Mouse (Mus musculus): ENCODE data around the gene Cldn9. TPM values are rescaled to one million over a fixed set of nuclear protein-coding genes. Genes with fewer than 3 reads are reported as not detected.

Cldn9 gene
- polyA plus RNA-seq, 1 experiment from 2014 or later = 0.70 TPM

DNA sequence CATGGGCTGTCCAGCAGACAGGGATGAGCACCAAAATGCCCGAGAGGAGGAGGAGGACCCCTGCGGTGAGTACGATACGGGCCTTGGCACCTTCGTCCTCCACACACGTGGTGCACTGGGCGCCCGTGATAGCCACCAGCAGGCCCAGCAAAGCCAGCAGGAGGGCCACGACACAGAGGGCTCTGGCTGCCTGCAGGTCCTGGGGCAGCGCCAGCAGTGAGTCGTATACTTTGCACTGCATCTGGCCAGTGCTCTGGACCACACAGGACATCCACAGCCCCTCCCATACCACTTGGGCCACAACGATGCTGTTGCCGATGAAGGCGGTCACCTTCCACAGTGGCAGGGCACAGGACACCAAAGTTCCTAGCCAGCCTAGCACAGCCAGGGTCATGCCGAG lies 600 bp downstream of the Cldn9 start:
- ATAC-seq (ENCODE audit: low read depth) = no peak
- H3K4me1 ChIP-seq (ENCODE audit: control insufficient read depth, insufficient read depth, low read length) = no peaks in the 10 kb centered on the region
- WGBS = 12% methylated on average over 15 of the region's 15 CpGs
- H3K4me2 ChIP-seq (ENCODE audit: low read depth, low read length) = no peak overlapping the region
- no peak overlapping the region for H3K4me3 ChIP-seq (ENCODE audit: low read depth, low read length)
- no peak overlapping the region for H3K9ac ChIP-seq (replicated peaks; ENCODE audit: low read depth, low read length)
- no peaks in the 10 kb centered on the region for H3K9me3 ChIP-seq (ENCODE audit: control insufficient read depth, low read length)
- peaks cover 32% of the 10 kb centered on the region for H3K27me3 ChIP-seq (ENCODE audit: control insufficient read depth, insufficient read depth, low read length)
- H3K36me3 ChIP-seq (ENCODE audit: control insufficient read depth, insufficient read depth, low read length) = no peaks in the 10 kb centered on the region
- H3K27ac ChIP-seq (ENCODE audit: low read depth, low read length) = no peak overlapping the region

DNA sequence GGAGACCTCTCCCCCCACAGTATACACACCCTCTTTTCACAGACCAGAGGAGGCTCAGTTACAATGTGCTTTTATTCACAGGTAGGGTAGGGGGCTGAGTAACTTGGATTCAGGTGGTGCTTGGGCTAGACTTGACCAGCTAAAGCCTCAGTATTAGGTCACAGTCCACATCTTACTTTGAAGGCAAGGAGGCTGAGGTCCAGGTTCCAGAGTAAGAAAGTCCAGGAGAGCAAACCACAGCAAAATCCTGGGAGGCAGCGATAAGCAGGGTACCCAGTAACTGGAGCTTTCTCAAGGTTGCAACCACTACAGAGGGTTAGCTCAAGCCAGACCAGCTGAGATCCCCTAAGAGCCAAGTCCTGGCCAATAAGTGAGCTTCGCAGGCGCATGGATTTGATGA lies 1.3 kb downstream of the Cldn9 start:
- no peak overlapping the region for H3K27ac ChIP-seq (ENCODE audit: low read depth, low read length)
- no peak overlapping the region for H3K4me2 ChIP-seq (ENCODE audit: low read depth, low read length)
- no peaks in the 10 kb centered on the region for H3K4me1 ChIP-seq (ENCODE audit: control insufficient read depth, insufficient read depth, low read length)
- 65% methylated on average over 3 of the region's 3 CpGs for WGBS
- H3K27me3 ChIP-seq (ENCODE audit: control insufficient read depth, insufficient read depth, low read length) = peaks cover 32% of the 10 kb centered on the region
- no peaks in the 10 kb centered on the region for H3K9me3 ChIP-seq (ENCODE audit: control insufficient read depth, low read length)
- H3K4me3 ChIP-seq (ENCODE audit: low read depth, low read length) = no peak overlapping the region
- ATAC-seq (ENCODE audit: low read depth) = no peak
- no peak overlapping the region for H3K9ac ChIP-seq (replicated peaks; ENCODE audit: low read depth, low read length)
- no peaks in the 10 kb centered on the region for H3K36me3 ChIP-seq (ENCODE audit: control insufficient read depth, insufficient read depth, low read length)

DNA sequence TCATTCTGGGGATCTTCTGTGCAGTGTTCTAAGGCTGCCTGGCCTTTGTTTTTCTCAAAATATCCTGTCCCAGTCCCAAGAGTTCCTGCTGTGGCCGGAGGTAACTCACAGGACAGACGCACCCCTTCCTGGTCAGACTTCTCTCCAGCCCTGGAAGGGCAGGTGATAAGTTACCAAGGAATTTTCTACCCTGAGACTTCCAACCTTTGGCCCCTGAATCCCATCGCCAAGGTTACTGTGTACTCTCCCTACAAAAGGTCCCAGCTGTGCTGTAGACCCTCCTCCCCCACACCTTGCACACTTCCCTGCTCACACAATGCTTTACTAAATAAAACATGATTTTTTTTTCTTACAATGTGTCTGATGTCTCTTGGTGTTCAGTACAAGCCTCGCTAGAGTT lies 1.7 kb downstream of the Cldn9 start:
- H3K9me3 ChIP-seq (ENCODE audit: control insufficient read depth, low read length) = no peaks in the 10 kb centered on the region
- H3K36me3 ChIP-seq (ENCODE audit: control insufficient read depth, insufficient read depth, low read length) = no peaks in the 10 kb centered on the region
- peaks cover 32% of the 10 kb centered on the region for H3K27me3 ChIP-seq (ENCODE audit: control insufficient read depth, insufficient read depth, low read length)
- no peak overlapping the region for H3K27ac ChIP-seq (ENCODE audit: low read depth, low read length)
- H3K4me2 ChIP-seq (ENCODE audit: low read depth, low read length) = no peak overlapping the region
- no peak for ATAC-seq (ENCODE audit: low read depth)
- no peaks in the 10 kb centered on the region for H3K4me1 ChIP-seq (ENCODE audit: control insufficient read depth, insufficient read depth, low read length)
- 65% methylated on average over 4 of the region's 4 CpGs for WGBS
- H3K9ac ChIP-seq (replicated peaks; ENCODE audit: low read depth, low read length) = no peak overlapping the region
- H3K4me3 ChIP-seq (ENCODE audit: low read depth, low read length) = no peak overlapping the region

DNA sequence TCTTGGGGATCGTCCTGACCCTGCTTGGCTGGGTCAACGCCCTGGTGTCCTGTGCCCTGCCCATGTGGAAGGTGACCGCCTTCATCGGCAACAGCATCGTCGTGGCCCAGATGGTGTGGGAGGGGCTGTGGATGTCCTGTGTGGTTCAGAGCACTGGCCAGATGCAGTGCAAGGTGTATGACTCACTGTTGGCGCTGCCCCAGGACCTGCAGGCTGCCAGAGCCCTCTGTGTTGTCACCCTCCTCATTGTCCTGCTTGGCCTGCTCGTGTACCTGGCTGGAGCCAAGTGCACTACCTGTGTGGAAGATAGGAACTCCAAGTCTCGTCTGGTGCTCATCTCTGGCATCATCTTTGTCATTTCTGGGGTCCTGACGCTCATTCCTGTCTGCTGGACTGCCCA lies 2.7 kb downstream of the Cldn9 start:
- no peak overlapping the region for H3K4me2 ChIP-seq (ENCODE audit: low read depth, low read length)
- peaks cover 32% of the 10 kb centered on the region for H3K27me3 ChIP-seq (ENCODE audit: control insufficient read depth, insufficient read depth, low read length)
- no peak overlapping the region for H3K27ac ChIP-seq (ENCODE audit: low read depth, low read length)
- WGBS = 77% methylated on average over 10 of the region's 10 CpGs
- H3K9ac ChIP-seq (replicated peaks; ENCODE audit: low read depth, low read length) = no peak overlapping the region
- H3K4me1 ChIP-seq (ENCODE audit: control insufficient read depth, insufficient read depth, low read length) = peaks cover 8% of the 10 kb centered on the region; the same call in 1 of the 2 replicates
- no peaks in the 10 kb centered on the region for H3K36me3 ChIP-seq (ENCODE audit: control insufficient read depth, insufficient read depth, low read length)
- H3K4me3 ChIP-seq (ENCODE audit: low read depth, low read length) = no peak overlapping the region
- no peaks in the 10 kb centered on the region for H3K9me3 ChIP-seq (ENCODE audit: control insufficient read depth, low read length)
- no peak for ATAC-seq (ENCODE audit: low read depth)

DNA sequence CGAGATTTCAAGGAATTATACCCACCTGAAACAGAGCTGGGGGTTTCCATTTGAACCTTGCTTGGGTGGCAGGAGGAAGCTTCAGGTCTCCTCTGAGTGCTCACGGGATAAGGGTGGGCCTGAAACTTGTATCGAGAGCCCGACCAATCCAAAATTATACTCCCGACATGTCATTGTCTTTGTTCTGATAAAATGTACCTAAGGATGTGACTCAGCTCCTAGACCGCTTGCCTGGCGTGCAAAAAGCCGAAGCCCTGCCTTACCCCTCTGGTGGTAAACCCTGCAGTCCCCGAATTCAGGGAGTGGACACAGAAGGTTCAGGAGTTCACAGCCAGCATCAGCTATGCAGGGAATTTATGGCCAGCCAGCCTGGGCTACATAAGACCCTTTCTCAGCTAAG lies 3.5 kb downstream of the Cldn9 start:
- H3K27me3 ChIP-seq (ENCODE audit: control insufficient read depth, insufficient read depth, low read length) = peaks cover 36% of the 10 kb centered on the region
- no peak for ATAC-seq (ENCODE audit: low read depth)
- H3K27ac ChIP-seq (ENCODE audit: low read depth, low read length) = no peak overlapping the region
- WGBS = 73% methylated on average over 9 of the region's 9 CpGs
- H3K9me3 ChIP-seq (ENCODE audit: control insufficient read depth, low read length) = no peaks in the 10 kb centered on the region
- H3K4me2 ChIP-seq (ENCODE audit: low read depth, low read length) = no peak overlapping the region
- no peak overlapping the region for H3K4me3 ChIP-seq (ENCODE audit: low read depth, low read length)
- peaks cover 10% of the 10 kb centered on the region; the same call in 1 of the 2 replicates for H3K4me1 ChIP-seq (ENCODE audit: control insufficient read depth, insufficient read depth, low read length)
- H3K9ac ChIP-seq (replicated peaks; ENCODE audit: low read depth, low read length) = no peak overlapping the region
- H3K36me3 ChIP-seq (ENCODE audit: control insufficient read depth, insufficient read depth, low read length) = no peaks in the 10 kb centered on the region

DNA sequence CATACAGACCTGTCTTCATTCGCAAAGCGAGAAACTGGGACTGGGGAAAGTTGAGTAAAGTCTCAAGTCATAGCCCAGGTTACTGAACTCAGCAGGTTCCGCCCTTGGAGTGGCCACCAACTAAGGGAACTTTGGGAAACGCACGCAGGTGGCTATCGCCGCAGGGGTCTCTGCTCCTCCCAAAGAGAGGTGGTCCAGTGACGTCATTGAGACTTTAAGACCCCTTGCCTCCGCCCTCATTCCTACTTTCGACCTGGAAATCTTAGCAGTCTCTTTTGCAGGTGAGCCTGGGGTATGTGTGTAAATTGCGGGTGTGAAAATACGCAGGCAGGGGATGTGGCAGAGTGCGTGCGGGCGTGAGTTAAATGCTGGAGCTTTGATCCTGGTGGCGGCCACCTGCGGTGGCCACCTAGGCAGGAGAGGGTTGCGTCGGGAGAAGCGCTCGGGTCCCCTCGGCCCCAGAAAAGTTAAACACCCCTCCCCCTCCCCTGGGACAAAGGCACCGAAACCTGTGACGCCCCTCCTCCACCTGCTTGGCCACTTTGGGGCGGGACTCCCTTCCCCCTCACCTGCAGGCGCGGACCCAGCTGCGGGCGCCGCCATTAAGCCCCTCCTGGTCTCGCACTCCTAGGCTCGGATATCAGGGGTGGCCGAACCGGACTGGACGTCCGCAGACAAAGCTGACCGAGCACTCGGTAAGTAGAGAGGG lies 4.5 kb downstream of the Cldn9 start, which contains the start of gene Cldn6:
TSS of gene Cldn6 (plus strand) at position 123 of the 709 bp plus-strand sequence.
- Histone ChIP-seq H3K27me3 (ENCODE audit: control insufficient read depth, insufficient read depth, low read length) (peaks cover 36% of the 10 kb centered on the region), H3K4me2 (ENCODE audit: low read depth, low read length) (no peak within 1 kb of the TSS), H3K9ac (replicated peaks; ENCODE audit: low read depth, low read length) (no peak within 1 kb of the TSS), H3K9me3 (ENCODE audit: control insufficient read depth, low read length) (no peaks in the 10 kb centered on the region), H3K27ac (ENCODE audit: low read depth, low read length) (no peak within 1 kb of the TSS), H3K4me1 (ENCODE audit: control insufficient read depth, insufficient read depth, low read length) (peaks cover 10% of the 10 kb centered on the region; the same call in 1 of the 2 replicates), H3K4me3 (ENCODE audit: low read depth, low read length) (no peak within 1 kb of the TSS), H3K36me3 (ENCODE audit: control insufficient read depth, insufficient read depth, low read length) (no peaks in the 10 kb centered on the region)
- 3% methylated on average over 37 of the region's 38 CpGs for WGBS
- no peak for ATAC-seq (ENCODE audit: low read depth)

DNA sequence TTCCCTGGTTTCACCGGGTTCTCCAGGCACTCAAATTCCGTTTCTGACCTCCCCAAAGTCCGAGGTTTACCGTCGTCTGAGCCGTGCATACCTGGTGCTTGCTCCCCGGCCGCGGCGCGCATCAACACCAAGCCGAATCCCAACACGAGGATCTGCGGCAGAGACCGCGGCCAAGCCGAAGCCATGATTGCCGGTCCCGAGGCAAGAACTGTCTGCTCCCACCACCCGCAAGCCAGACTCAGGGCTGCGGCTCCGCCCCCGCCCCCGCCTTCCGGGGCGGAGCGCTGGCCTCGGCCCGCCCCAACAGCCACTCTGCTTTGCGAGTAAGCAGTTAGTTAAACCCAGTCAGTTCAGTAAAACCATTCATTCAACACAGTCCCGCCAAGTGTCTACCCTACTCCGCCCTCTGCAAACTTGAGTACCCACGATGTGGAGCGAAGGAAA lies 6.6 kb downstream of the Cldn9 start, which contains the start of gene Tnfrsf12a:
TSS of gene Tnfrsf12a (minus strand) at position 233 of the 444 bp plus-strand sequence.
- WGBS = under 1% methylated on average over 34 of the region's 34 CpGs
- Histone ChIP-seq H3K36me3 (ENCODE audit: control insufficient read depth, insufficient read depth, low read length) (no peaks in the 10 kb centered on the region), H3K27ac (ENCODE audit: low read depth, low read length) (no peak within 1 kb of the TSS; the same call in 1 of the 2 replicates), H3K4me1 (ENCODE audit: control insufficient read depth, insufficient read depth, low read length) (peaks cover 10% of the 10 kb centered on the region; the same call in 1 of the 2 replicates), H3K9ac (replicated peaks; ENCODE audit: low read depth, low read length) (peak within 1 kb of the TSS; percentile 37; the same call in 1 of the 2 replicates), H3K4me3 (ENCODE audit: low read depth, low read length) (peak within 1 kb of the TSS; percentile 39), H3K4me2 (ENCODE audit: low read depth, low read length) (peak within 1 kb of the TSS; percentile 82), H3K27me3 (ENCODE audit: control insufficient read depth, insufficient read depth, low read length) (peaks cover 22% of the 10 kb centered on the region), H3K9me3 (ENCODE audit: control insufficient read depth, low read length) (no peaks in the 10 kb centered on the region)
- no peak for ATAC-seq (ENCODE audit: low read depth)

DNA sequence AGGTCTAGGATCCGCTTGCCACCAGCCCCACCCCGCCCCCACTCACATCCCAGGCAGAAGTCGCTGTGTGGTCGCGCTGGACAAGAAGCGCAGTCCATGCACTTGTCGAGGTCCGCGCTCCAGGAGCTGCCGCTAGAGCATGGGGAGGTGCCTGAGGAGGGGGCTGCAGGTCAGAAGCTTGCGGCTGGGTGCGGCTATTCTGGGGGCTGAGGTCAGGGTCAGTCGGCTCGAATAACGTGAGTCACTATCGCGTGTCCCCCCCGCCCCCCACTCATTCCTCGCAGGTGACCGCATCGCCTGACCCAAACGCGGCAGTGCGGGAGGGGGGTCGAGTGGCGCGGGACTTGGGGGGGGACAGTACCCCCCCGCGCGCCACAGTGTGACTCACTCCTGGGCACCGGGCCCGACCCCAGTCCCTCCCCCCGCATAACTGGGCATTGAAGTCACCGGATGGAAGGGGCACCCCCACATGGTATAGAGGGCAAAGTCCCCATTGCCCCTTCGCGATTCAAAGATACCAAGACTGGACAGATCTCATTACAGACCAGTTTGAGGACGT lies 7.3 kb downstream of the Cldn9 start:
- no peak for ATAC-seq (ENCODE audit: low read depth)
- no peaks in the 10 kb centered on the region for H3K9me3 ChIP-seq (ENCODE audit: control insufficient read depth, low read length)
- peak overlapping the region; percentile 37; the same call in 1 of the 2 replicates for H3K9ac ChIP-seq (replicated peaks; ENCODE audit: low read depth, low read length)
- H3K4me1 ChIP-seq (ENCODE audit: control insufficient read depth, insufficient read depth, low read length) = peaks cover 10% of the 10 kb centered on the region; the same call in 1 of the 2 replicates
- H3K4me2 ChIP-seq (ENCODE audit: low read depth, low read length) = peak overlapping the region; percentile 82
- H3K27ac ChIP-seq (ENCODE audit: low read depth, low read length) = no peak overlapping the region
- 3% methylated on average over 37 of the region's 37 CpGs for WGBS
- H3K27me3 ChIP-seq (ENCODE audit: control insufficient read depth, insufficient read depth, low read length) = peaks cover 20% of the 10 kb centered on the region
- H3K36me3 ChIP-seq (ENCODE audit: control insufficient read depth, insufficient read depth, low read length) = no peaks in the 10 kb centered on the region
- H3K4me3 ChIP-seq (ENCODE audit: low read depth, low read length) = peak overlapping the region; percentile 39

Measured in neural tube, embryonic 14.5 days (tissue).